Mouse (Mus musculus): ENCODE measurements around the gene Nt5c1a. TPM values are rescaled to one million over a fixed set of nuclear protein-coding genes. Genes with fewer than 3 reads are reported as not detected.

Nt5c1a gene
- polyA plus RNA-seq, 1 experiment from 2014 or later, result 0.16 TPM

DNA sequence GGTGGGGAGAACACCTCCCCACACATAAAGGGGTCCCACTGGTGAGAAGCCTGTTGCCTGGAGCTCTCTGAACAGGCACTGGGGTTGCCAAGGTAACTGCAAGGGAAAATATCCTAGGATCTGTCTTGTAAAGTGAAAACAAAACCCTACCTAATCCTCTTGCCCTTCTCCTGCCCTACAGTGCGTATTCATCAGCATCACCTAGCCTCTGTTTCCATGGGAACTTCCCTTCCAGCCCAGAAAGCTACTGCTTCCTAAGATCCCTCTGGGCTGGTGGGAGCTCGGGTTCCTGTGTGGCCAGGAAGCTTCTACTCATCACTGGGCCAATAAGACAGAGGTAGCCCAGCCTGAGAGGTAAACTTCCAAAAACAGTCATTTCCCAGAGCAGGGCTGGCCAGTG is 11.0 kb downstream of the Nt5c1a start:
- H3K27me3 ChIP-seq, result no peaks in the 10 kb centered on the region
- no peak for ATAC-seq (ENCODE audit: low FRiP score, low read depth)
- WGBS, result 32% methylated on average over 2 of the region's 2 CpGs
- no peak overlapping the region for H3K4me3 ChIP-seq
- H3K4me1 ChIP-seq (replicated peaks), result peaks cover 7% of the 10 kb centered on the region
- H3K4me2 ChIP-seq, result no peak overlapping the region
- no peaks in the 10 kb centered on the region for H3K9me3 ChIP-seq
- H3K9ac ChIP-seq, result no peak overlapping the region
- H3K27ac ChIP-seq (replicated peaks), result no peak overlapping the region
- H3K36me3 ChIP-seq, result no peaks in the 10 kb centered on the region

DNA sequence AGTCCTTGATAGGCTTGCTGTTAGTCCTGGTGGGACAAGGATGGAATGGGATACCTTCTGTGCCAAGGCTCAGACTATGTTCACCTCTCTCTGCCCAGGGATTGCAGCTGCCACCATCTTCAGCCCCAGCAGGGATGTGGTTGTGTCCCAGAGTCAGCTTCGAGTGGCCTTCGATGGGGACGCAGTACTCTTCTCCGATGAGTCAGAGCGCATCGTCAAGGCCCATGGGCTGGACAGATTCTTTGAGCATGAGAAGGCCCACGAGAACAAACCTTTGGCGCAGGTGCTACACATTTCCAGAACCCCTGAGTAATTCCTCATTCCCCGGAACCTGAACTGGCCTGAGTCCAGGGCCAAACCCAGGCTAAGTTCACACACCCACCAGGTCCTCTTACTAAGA is 12.7 kb downstream of the Nt5c1a start:
- Histone ChIP-seq H3K9me3 (no peaks in the 10 kb centered on the region), H3K9ac (no peak overlapping the region), H3K4me3 (no peak overlapping the region), H3K36me3 (no peaks in the 10 kb centered on the region), H3K27me3 (no peaks in the 10 kb centered on the region), H3K4me1 (replicated peaks) (peaks cover 7% of the 10 kb centered on the region), H3K27ac (replicated peaks) (no peak overlapping the region), H3K4me2 (no peak overlapping the region)
- 95% methylated on average over 9 of the region's 9 CpGs for WGBS
- no peak for ATAC-seq (ENCODE audit: low FRiP score, low read depth)

DNA sequence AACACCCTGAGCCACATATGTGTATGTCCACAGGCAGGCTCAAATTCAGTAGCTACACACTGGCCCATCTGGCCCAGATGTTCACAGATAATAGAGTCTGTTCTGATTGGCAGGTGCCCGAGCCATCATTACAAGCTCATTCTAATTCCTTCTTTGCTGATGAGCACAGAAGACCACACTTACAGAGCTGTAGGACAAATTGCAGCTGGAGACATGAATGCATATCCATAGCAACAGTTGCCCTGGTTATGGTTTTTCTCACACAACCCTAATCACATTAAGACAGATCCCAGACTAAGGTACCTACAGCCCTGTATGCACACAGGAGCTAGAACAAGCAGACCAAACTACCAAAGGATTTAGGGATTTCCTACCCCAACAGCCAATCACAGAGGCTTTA is 14.1 kb downstream of the Nt5c1a start:
- no peak overlapping the region for H3K27ac ChIP-seq (replicated peaks)
- no peak overlapping the region for H3K4me2 ChIP-seq
- WGBS, result 53% methylated on average over 1 of the region's 1 CpGs
- no peaks in the 10 kb centered on the region for H3K9me3 ChIP-seq
- no peaks in the 10 kb centered on the region for H3K36me3 ChIP-seq
- no peak overlapping the region for H3K9ac ChIP-seq
- no peaks in the 10 kb centered on the region for H3K27me3 ChIP-seq
- H3K4me3 ChIP-seq, result no peak overlapping the region
- ATAC-seq (ENCODE audit: low FRiP score, low read depth), result peak; percentile 36; the same call in 1 of the 2 replicates
- peaks cover 7% of the 10 kb centered on the region for H3K4me1 ChIP-seq (replicated peaks)

DNA sequence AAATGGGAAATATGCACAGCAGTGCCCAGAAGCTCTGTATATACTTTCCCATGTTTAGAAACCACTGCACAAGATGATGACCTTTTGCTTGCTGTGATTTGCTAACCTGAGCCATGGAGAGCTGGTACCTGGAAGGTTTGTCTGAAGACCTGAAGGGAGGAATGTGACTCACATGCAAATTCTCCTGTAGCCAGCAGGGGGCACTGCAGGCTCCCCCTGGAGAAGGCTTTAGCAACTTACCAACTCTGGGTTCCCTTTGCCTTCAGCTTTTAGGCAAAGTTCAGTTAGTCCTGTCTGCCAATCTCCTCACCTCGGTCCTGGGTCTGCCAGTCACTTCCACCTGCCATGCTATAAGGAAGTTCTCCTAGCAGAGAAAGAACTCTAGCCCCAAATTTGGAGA is 15.5 kb downstream of the Nt5c1a start:
- Histone ChIP-seq H3K36me3 (no peaks in the 10 kb centered on the region), H3K27me3 (no peaks in the 10 kb centered on the region), H3K9ac (no peak overlapping the region), H3K4me2 (no peak overlapping the region), H3K4me1 (replicated peaks) (peaks cover 7% of the 10 kb centered on the region), H3K4me3 (no peak overlapping the region), H3K9me3 (no peaks in the 10 kb centered on the region), H3K27ac (replicated peaks) (no peak overlapping the region)
- 27% methylated on average over 1 of the region's 1 CpGs for WGBS
- ATAC-seq (ENCODE audit: low FRiP score, low read depth), result no peak

DNA sequence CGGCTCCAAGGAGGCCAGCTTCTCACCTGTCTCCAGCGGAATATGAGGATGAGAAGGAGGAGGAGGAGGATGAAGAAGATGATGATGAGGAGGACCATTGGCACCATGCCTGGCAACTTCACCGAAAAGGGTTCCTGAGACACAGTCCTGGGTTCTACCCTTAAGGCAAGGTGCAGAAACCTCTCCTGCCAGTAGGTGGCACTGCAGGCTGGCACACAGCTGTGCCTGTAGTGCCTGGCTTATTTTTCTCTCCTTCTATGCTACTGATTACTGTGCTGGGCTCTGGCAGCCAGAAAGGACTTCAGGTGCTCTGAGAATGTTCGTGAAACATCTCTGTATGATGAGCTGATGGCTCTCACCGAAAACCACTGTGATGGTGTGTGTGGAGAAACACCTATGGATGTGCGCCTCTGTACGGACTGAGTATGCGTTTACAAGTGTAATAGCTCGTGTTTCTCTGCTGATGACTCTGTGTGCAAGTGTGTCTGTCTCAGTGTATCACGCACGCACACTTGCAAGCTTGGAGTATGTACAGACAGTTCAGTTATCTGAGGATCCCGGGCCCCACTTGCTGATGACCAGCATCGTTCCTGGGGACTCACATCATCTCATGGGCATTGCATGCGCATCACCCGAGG is 18.5 kb downstream of the Nt5c1a start:
- WGBS, result 74% methylated on average over 15 of the region's 15 CpGs
- ATAC-seq (ENCODE audit: low FRiP score, low read depth), result peak; percentile 91

DNA sequence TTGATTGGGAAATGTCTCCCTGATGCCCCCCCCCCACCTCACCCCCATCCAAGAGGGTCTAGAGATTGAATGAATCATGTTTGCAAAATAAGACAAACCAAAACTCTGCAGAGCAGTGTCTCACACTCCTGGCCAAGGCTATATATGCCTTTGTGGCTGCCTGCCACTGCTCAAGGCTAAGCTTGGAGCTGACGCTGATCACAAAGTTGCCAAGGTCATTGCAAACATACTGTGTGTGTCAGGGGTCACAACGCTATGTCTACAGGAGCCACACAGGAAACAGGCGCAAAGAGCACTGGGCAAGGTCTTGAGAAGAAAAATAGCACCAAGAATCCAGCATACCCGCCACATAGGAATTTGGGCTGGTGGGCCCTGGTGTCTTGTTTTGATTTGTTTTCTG is 19.3 kb downstream of the Nt5c1a start:
- H3K27me3 ChIP-seq, result no peaks in the 10 kb centered on the region
- no peak overlapping the region for H3K4me3 ChIP-seq
- H3K36me3 ChIP-seq, result no peaks in the 10 kb centered on the region
- H3K27ac ChIP-seq (replicated peaks), result no peak overlapping the region
- H3K9me3 ChIP-seq, result no peaks in the 10 kb centered on the region
- no peak overlapping the region for H3K9ac ChIP-seq
- WGBS, result 84% methylated on average over 4 of the region's 4 CpGs
- H3K4me1 ChIP-seq (replicated peaks), result no peaks in the 10 kb centered on the region
- ATAC-seq (ENCODE audit: low FRiP score, low read depth), result no peak
- no peak overlapping the region for H3K4me2 ChIP-seq

More for the DNA sequence above, 18.5 kb downstream of the Nt5c1a start:
- Histone ChIP-seq H3K9me3 (no peaks in the 10 kb centered on the region), H3K4me3 (no peak overlapping the region), H3K36me3 (no peaks in the 10 kb centered on the region), H3K27ac (replicated peaks) (no peak overlapping the region), H3K9ac (no peak overlapping the region), H3K27me3 (no peaks in the 10 kb centered on the region), H3K4me1 (replicated peaks) (peaks cover 5% of the 10 kb centered on the region), H3K4me2 (no peak overlapping the region)

DNA sequence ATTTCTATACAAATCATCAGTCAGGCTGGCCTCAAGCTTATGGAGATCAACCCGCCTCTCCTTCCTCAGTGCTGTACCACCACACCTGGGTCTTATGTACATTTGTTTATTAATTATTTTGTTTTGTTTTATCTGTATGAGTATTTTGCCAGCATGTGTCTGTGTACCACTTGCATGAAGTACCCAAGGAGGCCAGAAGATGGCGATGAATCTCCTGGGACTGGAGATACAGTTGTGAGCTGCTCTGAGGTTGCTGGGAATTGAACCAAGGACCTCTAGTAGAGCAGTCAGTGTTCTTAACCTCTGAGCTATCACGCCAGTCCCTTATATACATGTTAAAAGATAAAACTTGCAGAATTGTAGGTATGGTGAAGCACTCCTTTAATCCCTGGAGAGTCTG is 22.0 kb downstream of the Nt5c1a start:
- 48% methylated on average over 3 of the region's 3 CpGs for WGBS
- Histone ChIP-seq H3K9ac (no peak overlapping the region), H3K9me3 (no peaks in the 10 kb centered on the region), H3K4me3 (no peak overlapping the region), H3K27ac (replicated peaks) (no peak overlapping the region), H3K36me3 (no peaks in the 10 kb centered on the region), H3K27me3 (no peaks in the 10 kb centered on the region), H3K4me2 (no peak overlapping the region), H3K4me1 (replicated peaks) (no peaks in the 10 kb centered on the region)
- no peak for ATAC-seq (ENCODE audit: low FRiP score, low read depth)

DNA sequence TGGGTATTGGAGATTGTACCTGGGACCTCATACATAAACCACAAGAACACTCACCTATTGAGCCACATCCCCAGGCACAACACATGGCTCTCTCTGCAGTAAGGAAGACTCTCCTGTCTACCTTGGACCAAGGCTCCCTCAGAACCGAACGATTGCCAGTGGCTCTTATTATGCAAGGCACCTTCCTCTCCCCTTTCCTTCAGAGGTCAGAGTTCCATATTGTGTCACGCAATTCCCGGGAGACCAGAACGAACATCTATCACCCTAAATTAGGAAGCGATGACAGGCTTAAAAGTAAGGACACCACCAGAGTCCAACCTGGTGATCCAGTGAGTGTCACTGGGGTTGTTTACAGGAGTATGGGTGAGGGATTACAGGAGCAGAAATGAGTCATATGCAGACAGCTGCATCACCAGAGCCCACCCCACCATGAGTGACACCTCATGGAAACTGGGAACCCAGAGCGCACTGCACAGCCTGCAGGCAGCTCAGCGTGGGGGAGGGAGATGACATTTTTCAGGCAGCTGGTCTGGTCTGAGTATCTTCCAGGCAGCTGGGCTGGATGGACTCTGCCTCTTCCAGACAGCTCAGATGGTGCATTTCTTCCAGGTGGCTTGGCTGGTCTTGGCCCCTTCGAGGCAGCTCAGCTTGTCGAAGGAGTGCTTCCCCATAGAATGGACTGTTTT is 24.6 kb downstream of the Nt5c1a start:
- Histone ChIP-seq H3K9ac (no peak overlapping the region), H3K4me3 (no peak overlapping the region), H3K36me3 (no peaks in the 10 kb centered on the region), H3K9me3 (no peaks in the 10 kb centered on the region), H3K27ac (replicated peaks) (no peak overlapping the region), H3K4me2 (no peak overlapping the region), H3K4me1 (replicated peaks) (no peaks in the 10 kb centered on the region), H3K27me3 (no peaks in the 10 kb centered on the region)
- 65% methylated on average over 10 of the region's 10 CpGs for WGBS
- no peak for ATAC-seq (ENCODE audit: low FRiP score, low read depth)

DNA sequence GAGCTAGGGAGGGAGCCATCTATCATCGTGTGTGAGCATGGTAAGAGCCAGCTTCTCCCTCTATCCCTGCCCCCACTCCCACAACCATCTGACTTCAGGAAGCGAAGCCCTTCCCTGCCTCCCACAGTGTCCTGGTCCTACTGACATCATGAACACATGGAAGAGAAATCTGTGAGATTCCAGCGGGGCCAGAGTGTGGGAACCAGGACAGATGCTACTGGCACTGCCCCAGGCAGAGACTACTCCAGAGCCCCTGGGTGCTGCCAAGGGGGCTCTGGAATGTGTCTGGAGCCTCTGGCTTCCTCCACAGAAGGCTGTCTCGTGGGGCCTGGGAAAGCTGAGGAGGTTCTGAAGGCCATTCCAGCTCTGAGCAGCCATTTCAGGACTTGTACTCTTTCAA is 26.4 kb downstream of the Nt5c1a start:
- H3K27ac ChIP-seq (replicated peaks), result no peak overlapping the region

DNA sequence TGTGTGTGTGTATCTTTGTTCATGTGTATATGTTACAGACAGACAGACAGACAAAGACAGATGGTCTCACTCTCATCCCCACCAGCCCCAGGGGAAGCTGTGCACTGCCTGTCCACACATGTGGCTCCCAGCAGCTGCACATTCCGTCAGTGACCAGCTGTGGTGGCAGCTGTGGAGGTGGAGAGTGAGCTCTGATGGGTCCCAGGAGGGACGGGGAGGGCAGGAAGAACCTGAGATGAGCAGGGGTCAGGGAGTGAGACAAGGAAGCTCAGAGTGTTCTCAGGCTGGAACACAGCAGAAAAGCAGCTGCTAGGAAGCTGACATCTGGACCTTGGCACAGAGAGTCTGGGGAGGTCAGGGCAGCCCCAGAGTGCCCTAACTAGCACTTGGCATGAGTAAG is 27.0 kb downstream of the Nt5c1a start:
- Histone ChIP-seq H3K27ac (replicated peaks) (no peak overlapping the region), H3K4me1 (replicated peaks) (peaks cover under 1% of the 10 kb centered on the region; the same call in 1 of the 2 replicates), H3K4me3 (no peak overlapping the region), H3K4me2 (no peak overlapping the region), H3K27me3 (peaks cover 11% of the 10 kb centered on the region), H3K9ac (no peak overlapping the region), H3K36me3 (no peaks in the 10 kb centered on the region), H3K9me3 (no peaks in the 10 kb centered on the region)
- WGBS, result 55% methylated on average over 2 of the region's 2 CpGs
- no peak for ATAC-seq (ENCODE audit: low FRiP score, low read depth)

More for the DNA sequence above, 26.4 kb downstream of the Nt5c1a start:
- ATAC-seq (ENCODE audit: low FRiP score, low read depth), result no peak
- Histone ChIP-seq H3K4me3 (no peak overlapping the region), H3K9me3 (no peaks in the 10 kb centered on the region), H3K4me2 (no peak overlapping the region), H3K4me1 (replicated peaks) (no peaks in the 10 kb centered on the region), H3K36me3 (no peaks in the 10 kb centered on the region), H3K27me3 (peaks cover 6% of the 10 kb centered on the region; the same call in 1 of the 2 replicates), H3K9ac (no peak overlapping the region)
- WGBS, result 45% methylated on average over 4 of the region's 4 CpGs

DNA sequence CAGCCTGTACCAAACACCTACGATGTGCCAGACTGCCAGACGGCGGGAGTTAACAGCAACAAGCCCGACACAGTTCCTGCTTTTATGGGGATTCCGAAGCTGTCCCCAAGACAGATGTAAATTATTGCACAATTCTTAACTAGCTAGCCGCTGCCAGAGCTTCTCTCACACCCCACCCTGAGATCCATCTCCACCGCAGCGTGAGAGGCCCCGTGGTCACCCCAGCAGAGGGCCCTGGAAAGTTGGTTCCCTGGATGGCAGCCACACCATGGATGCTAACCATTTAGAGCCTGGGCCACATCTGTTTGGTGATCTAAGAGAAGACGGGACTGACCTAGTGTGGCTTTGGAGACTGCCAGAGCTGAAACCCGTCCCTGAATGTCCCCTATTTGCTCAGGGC is 27.9 kb downstream of the Nt5c1a start:
- Histone ChIP-seq H3K27ac (replicated peaks) (no peak overlapping the region), H3K4me3 (no peak overlapping the region), H3K36me3 (no peaks in the 10 kb centered on the region), H3K4me1 (replicated peaks) (peaks cover 8% of the 10 kb centered on the region), H3K4me2 (no peak overlapping the region), H3K27me3 (peaks cover 19% of the 10 kb centered on the region), H3K9me3 (no peaks in the 10 kb centered on the region), H3K9ac (no peak overlapping the region)
- no peak for ATAC-seq (ENCODE audit: low FRiP score, low read depth)
- 79% methylated on average over 11 of the region's 11 CpGs for WGBS

DNA sequence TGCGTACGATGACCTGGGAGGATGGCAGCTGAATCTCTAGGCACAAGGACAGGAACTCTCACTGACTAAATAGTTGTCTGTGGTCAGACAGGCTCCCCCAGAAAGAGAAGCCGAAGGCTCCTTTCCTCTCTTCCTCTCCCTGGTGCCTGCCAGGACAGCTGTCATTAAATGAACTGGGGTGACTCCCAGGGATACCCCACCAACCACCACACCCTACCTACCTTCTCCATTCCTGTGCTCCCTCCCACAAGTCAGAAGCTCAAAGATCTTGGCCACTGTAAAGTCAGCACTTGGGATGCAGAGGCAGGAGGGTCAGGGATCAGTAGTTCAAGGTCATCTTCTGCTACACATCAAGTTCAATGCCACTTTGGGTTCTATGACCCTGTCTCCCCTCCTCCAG is 31.5 kb downstream of the Nt5c1a start:
- no peak overlapping the region for H3K27ac ChIP-seq (replicated peaks)
- peaks cover 28% of the 10 kb centered on the region for H3K27me3 ChIP-seq
- WGBS, result 67% methylated on average over 3 of the region's 3 CpGs
- no peak overlapping the region for H3K4me2 ChIP-seq
- peaks cover 8% of the 10 kb centered on the region for H3K4me1 ChIP-seq (replicated peaks)
- no peak for ATAC-seq (ENCODE audit: low FRiP score, low read depth)
- no peaks in the 10 kb centered on the region for H3K36me3 ChIP-seq
- H3K9me3 ChIP-seq, result no peaks in the 10 kb centered on the region
- H3K4me3 ChIP-seq, result no peak overlapping the region
- H3K9ac ChIP-seq, result no peak overlapping the region
